Mouse (Mus musculus): ENCODE measurements around the gene Ip6k2.
A peak's percentile ranks its signal among the peaks of the same experiment; 100 is the strongest.

Ip6k2 gene

DNA sequence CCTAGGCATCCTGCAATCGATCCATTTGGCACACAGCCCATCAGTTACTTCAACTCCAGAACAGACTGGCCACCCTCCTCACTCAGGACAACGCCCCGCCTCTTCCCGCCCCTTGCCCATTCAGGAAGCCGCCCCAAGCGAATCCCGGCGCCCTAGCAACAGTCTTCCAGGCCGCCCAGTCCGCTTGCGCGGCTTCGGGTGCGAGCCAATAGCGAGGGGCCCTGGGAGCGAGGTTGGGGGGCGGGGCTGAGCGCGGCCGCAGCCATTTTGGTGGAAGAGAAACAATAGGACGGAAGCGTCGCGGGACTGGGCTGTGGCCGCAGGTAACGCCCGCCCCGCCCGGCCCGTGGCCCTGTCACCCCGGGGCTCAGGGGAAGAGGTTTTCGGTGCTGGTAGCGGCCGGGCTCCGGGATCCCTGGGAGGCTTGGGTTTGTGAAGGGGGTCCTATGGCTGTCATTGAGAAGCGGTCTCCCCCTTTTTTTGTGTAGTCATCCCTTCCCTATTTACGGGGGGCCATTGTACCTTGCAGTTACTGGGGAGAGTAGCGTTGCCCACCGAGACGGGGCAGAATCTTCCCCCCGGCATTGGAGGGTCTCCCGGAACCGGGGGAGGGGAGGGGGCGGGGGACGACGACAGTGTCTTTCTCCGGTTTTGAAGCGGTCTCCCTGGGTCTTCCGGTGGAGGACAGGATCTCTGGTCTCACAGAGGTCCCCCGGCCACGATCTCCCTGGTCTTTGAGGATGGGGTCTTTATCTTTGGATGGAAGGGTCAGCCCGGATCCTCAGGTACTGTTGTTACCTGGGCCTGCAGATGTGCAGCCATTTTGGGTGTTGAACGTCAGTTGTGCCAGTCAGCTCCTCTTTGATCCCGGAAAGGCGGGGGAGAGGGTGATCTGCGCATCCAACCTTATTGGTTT is at the start of gene Ip6k2:
Ip6k2 (plus strand) TSS at position 249 of the 916 bp plus-strand sequence.
- peak; percentile 98 for DNase-seq

DNA sequence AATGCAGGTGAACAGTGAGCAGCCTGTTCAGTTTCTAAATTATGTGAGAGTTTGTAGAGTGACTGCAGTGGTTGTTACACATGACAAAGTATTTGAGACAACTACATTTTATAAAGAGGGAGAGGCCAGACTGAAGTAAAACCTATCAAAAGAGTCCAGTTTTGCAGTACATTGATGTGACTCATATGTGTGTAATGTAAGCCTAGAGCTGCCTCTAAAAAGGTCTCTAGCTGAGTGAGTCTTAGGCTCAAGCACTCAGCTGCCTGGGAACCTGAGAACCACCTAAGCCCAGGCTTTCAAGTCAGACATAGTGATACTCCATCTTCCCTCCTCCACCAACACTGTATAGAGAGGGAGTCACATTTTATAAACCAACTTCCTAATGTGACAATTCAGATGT is 49.0 kb upstream of the Ip6k2 start:
- DNase-seq: no peak

DNA sequence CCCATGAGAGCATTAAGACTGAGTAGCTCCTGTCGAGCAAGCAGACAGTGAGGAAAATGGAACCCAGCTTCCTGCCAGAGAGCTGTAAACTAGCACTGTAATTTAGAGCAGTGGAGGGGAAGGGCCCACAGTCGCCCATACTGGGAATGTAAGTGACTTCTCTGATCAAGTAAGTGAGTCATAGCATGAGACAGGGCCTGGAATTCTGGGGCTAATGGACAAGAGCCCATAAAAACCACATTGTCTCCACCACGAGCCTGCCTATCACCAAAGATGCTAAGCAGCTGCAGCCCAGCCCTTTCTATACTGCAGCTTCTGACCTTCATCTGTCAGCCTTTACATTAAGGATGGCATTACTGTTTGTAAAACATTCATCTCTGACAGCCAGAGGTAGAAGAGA is 44.4 kb upstream of the Ip6k2 start:
- DNase-seq: no peak

DNA sequence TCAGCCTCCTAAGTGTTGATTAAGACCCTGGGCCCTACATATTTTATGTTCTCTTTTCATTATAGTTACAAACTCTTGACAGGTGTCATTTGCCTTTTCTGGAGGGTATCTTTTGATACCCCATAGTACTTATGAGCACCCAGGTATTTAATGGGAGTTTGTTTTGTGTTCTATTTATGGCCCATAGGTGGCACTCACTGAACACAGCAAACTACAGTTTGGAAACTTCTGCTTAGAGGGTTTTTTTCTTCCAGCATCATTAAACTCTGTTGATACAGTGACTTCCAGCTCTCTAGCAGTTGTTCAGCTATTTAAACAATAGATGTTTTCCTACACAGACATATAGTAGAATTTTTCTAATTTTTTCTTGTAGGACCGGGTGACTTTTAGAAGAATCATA is 43.5 kb upstream of the Ip6k2 start:
- DNase-seq: no peak

DNA sequence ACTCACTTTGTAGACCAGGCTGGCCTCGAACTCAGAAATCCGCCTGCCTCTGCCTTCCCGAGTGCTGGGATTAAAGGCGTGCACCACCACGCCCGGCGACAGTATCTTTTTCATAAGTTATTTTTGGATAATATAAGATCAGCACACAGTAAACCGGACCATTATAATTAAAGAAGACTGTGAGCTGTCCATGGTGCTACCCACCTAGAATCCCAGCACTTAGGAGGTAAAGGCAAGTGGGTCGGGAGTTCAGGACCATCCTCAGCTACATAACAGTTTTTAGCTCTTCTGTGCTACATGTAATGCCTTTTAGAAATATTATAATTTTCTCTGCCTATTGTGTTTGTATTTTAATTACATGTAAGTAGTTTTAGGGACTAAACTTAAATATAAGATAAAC is 41.5 kb upstream of the Ip6k2 start:
- no peak for DNase-seq

DNA sequence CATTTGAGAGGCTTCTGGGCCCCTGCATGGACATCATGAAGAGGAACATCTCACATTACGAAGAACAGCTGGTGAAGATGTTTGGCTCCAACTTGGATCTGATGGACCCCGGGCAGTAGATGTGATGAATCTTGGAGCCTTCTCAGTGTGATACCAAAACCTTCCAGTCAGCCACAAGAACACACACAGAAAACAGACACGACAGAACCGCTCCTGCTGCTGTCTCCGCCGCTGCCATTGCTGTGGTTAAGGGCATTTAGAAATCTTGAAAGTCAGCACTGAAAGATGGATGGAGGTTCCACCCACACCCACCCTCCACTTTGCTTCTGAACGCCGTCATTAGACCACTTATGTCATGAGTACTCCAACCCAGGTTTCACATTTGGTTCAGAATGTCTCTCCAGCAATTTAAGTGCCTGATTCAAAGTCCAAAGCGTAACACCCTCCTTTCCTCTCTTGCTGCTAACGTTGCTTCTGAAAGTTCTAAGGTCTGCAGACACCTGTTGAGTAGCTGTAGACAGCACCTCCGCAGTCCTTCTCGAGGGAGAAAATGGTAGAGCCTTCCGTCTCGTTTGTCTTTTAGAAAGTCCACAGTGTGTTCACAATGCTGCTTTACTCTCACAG is 36.6 kb upstream of the Ip6k2 start:
- no peak for DNase-seq

DNA sequence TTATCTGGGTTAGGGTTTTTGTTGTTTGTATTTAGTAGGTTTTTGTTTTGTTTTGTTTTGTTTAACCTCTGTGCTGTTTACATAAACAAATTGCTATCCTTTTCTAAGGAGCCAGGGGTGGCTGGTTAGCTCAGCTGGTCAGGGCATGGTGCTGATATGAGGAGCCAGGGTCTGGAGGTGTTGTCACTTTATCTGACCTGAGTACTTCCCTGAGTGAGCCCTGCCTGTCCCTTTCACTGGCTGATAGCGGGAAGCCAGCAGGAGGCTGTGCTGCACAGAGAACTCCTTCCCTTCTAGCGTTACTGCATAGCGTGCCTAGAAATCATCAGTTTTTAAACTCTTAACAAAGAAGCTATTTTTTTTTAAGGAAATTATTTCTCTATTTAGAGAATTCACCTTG is 35.9 kb upstream of the Ip6k2 start:
- no peak for DNase-seq

DNA sequence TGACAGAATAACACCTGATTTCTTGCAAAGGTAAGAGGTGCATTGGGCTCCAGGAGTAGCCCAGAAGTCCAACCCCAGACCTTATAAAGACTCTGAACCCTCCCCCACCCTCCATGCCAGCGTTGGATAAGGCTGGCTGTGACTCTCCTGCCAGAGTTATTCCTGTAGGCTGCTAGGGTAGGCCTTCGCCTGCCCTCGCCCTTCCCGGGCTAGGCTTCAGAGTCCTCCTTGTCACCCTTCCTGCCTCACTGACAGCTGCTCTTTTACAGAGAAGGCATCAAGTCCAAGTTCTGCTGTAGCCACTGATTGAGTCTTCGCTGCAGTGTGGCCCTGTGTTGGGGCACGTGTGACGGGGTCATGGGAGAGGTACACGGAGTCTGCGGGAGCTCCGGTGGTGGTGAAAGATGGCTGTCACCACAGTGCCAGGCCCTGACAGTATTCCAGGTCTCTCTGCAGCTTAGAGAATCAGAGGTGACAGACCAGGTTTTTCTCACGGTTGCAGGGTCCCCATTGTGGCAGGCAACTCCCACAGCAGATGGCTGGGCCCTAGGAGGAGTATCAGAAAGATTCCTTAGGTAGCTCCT is 34.9 kb upstream of the Ip6k2 start:
- DNase-seq: no peak

DNA sequence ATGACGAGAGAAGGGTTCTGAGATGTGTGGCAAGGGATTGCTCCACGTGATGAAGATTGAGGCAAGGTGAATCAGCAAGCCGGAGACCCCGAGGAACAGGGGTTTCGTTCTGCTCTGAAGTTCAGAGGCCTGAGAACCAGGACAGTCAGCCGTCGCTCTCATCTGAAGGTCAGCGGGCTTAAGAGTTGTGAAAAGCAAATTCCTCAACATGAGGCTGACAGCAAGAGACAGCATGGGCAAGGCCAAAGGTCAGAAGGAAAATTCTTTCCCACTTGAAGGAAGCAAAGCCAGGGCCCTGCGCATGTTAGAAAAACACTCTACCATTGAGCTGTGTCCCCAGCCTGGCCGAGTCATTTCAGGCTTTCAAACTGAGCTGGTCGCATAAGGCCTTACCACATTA is 33.0 kb upstream of the Ip6k2 start:
- DNase-seq: no peak

DNA sequence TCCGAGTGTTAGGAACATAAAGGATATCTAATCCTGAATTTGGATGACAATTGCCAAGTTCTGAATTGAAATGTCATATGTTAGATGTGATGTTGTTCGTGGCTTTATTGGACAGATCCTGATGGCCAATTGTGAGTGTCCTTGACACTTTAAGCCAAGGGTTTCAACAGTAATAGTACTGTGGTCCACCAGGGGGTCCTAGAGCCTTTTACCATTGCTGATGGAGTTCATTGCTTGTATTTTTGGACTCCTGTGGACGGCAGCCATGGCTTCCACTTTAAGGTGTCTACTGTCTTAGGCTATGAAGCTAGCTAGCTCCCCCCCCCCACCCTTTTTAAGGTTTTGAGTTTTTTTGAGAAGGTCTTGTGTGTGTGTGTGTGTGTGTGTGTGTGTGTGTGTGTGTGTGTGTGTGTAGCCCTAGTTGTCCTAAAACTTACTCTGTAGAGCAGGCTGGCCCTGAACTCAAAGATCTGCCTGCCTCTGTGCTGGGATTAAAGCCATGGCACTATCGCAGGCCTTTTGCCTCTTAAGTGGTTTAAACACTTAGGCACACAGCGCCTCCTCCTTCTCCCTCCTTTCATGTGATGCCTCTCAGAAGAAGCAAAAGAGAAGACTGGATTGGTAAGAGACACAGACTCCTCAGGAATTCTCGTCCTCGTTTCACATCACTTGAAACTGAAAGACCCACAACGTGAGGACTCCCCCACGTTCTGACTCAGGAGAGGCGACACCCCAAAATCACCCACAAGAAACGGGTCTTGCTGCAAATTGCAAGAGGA is 31.3 kb upstream of the Ip6k2 start:
- no peak for DNase-seq

DNA sequence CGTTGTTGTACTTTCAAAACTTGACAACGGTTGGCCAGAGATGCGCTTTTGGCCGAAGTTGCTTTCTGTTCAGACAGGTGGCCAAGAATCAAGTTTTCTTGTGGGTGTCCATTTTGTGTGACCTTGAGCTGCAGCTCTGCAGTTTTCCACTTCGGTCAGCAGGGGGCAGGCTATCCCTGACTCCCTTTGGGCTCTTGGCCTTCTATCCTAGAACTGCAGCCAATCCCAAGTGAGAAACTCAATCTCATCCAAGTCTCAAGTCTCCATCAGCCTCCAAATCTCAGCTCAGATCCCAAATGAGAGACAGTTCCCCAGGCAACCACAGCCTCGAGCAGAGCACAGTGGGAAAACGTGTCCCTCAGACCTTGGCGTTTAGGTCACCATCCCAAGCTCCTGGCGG is 30.3 kb upstream of the Ip6k2 start:
- DNase-seq: peak; percentile 61 to 67

DNA sequence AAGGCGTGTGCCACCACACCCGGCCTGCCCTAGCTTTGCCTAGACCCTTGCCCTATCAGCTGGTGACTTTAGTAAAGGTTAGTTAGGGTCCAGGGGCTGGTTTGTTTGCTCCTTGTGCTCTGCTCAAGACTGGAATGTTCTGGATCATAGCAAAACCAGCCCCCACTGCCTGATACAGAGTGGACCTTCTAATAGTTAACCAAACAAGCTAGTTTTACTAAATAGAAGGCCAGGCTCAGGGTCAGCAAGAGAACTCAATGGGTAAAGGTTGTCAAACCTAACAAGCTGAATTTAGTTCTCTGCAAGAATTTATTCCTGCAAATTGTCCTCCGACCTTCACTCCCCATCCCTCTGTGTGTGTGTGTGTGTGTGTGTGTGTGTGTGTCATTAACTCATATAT is 29.6 kb upstream of the Ip6k2 start:
- no peak for DNase-seq

DNA sequence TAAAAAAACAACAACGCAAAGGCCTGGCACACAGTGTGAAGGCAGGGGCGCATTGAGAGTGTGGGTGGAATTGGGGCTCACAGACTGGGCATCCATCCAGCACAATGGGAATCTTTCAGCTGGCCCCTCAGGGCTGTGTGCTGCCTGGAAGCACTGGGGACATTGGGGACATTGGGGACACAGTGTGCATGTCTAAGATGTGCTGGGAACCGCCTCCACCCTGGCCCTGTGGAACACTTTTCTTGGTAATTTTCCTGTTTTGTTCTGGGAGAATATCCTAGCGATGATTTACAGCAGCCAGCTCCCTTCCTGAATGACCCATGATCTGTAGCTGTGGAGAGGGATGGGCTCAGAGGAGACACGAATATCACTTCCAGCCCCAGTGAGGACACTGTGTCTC is 29.2 kb upstream of the Ip6k2 start:
- DNase-seq: no peak

DNA sequence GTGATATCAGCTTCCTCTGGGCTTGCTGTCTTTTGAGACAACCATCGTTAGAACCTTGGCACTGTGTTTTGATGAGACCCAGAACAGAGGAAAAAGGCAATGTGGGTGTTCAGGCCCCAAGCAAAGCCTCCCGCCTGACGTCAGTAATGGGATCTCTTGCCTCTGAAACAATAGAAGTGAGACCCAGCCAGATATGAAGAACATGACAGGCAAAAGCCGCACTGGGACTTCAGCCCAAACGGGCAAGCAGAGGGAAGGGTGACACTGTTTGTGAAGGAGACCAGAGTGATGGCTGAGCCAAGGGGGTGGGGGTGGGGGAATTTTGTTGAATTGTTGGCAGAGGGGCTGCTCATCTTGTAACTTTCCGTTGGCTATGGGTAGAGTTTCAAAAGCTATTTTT is 26.2 kb upstream of the Ip6k2 start:
- DNase-seq: peak; percentile 24 to 56

DNA sequence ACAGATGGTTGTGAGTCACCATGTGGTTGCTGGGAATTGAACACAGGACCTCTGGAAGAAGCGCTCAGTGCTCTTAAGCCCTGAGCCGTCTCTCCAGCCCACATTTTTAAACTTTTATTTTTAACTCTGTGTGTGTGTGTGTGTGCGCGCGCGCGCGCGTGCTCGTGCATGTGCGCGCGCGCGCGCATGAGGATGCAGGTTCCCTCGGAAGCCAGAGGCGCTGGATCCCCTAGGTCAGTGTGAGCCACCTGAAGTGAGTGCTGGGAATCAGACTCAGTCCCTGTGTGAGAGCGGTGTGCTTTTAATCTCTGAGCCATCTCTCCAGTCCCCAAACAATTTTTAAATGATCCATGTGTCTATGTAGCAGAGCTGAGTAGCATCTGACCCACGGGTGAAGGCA is 24.5 kb upstream of the Ip6k2 start:
- DNase-seq: no peak

DNA sequence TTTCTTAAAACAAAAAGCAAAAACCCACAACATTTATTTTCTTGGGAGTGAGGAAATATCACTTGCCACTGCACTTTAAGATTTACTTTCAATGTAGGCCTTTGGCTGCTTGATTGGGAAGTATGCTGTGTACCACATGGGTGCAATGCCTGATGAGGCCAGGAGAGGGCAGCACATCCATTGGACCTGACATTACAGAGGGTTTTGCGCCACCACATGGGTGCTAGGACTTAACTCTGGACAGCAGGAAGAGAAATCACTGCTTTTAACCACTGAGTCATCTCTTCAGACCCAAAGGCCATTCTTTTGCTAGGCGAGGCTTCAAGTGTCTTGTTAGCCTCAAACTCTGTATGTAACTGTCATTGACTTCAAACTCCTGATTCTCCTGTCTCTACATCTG is 23.8 kb upstream of the Ip6k2 start:
- DNase-seq: peak; percentile 53 to 62

DNA sequence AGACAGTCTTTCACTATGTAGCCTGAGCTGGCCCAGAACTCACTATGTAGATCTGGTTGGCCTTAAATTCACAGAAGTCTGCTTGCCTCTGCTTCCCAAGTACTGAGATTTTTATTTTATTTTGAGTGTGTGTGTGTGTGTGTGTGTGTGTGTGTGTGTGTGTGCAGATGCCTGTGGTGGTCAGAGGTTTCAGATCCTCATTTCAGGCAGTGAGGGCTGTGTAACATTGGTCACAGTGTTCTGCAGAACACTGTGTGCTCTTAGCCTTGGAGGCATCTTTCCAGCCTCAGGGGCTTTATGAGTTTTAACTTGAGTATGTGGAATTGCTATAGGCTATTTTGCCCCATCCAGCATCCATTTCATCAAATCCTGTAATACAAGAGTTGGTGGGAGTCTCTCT is 22.0 kb upstream of the Ip6k2 start:
- DNase-seq: no peak

DNA sequence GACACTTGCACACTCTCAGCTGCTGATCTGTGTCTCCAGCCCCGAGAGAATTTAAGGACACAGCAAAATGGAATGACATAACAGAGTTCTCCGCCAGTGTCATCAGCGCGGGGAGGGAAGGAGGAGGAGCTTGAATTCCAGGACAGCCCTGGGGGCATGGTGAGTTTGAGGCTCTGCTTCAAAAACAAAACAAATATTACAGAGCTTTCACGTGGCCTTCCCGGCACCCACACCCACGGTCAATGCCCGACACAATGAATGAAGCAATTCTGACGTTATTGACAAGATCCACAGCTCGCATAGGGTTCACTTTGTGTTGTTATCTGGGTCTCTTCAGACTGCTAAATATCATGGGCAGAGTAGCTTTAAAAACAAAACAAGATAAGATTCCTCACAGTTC is 18.6 kb upstream of the Ip6k2 start:
- no peak for DNase-seq

DNA sequence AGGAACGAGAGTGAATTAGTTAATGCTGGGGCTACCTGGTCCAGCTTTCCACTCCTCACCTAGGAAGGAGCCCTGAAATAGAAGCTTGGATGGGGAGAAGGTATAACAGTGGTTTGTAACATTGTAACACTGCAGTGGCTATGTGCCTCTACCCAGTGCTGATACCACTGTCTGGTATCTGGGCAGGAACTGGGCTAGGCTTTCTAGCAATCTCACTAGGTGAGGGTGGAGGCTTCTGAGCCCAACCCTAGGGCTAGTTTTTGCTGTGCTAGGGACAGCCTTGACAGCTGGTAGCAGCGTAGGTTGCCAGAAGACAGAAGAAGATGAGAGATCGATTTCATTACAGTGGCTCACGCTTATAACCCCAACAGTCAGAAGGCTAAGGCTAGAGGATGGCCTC is 7.0 kb upstream of the Ip6k2 start:
- DNase-seq: no peak

DNA sequence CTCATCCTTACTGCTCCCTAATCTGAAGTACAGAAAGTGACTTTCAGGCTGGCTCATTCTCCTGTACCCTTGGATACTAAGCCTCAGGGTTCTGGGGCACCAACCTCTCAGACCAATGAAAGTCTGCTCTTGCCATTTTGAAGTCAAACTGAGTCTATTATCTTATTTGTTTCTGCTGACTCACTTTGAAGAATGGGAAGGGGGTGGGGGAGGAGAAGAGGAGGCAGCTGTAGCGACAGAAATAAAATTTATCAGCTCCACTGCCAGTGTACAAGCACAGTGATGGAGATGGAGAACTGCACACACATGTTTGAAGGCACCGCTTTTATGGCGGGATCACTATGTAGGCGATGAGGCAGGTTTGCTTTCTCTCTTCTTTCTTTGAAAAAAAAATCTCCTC is 6.3 kb upstream of the Ip6k2 start:
- DNase-seq: no peak

DNA sequence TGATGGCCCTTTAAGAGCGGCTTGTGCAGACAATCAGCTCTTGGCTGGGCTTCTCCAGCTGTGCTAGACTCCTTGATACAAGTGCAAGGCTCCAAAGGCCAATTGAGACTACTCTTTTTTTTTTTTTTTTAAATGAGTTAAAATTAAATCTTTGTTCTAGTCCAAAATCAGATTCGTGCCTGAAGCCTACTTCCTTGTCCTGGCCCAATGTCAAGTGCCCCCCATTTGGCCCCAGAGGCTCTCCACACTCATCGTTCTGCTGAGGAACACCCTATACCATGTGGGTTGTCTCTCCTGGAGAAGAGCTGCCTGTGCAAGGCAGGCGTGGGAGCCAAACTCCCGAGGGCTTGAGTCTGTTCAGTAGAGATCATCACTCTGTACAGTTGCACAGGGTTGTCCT is 2.6 kb upstream of the Ip6k2 start:
- DNase-seq: no peak

DNA sequence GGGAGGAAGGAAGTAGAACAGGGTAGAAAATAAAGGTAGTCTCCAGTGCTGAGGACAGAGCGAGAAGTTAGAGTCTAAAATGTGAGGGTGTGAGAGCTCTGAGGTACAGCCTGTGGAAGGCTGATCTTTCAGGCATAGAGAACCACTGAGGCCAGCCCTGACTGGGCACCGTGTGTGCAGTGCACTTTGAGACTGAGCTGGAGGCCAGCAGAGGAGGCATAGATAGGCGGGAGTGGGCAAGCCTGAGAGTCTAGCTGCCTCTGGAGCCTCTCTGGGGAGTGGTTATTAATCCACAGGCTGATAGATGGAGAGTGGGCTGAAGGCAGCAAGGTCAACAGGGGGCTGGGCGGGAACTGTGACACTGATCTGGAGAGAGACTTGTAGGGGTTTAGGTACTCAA is 1.7 kb upstream of the Ip6k2 start:
- DNase-seq: no peak

DNA sequence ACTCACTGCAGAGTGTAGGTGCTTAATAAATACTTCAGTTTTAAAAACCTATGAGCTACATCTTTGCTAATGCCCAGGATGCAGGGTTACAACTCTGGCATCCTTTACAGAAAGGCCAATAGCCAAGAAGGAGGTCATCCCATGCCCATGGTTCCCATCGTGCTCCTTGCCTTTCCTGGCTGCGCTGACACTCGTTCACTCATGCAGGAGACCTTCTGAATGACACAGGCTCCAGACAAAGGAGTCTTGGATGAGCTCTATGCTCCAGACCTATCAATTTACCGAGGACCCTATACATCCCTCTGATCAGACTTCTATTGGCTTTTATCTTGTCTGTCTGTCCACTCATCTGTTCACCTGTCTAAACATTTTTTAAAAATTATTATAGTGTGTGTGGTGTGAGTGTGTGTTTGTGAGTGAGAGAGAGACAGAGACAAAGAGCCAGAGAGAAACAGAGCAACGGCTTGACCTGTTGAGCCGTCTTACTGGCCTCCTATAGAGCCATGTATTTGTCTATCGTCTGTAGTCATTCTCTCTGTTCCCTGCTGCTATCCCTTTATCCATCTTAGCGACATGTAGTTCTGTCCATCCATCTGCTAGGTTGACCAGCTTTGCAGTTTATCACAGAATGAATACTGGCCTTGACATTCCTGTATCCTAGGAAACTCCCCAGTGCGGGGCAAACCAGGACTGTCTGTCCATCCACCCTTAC is 604 bp upstream of the Ip6k2 start:
- no peak for DNase-seq

Data from lung, postnatal 4 days (tissue).